Mouse (Mus musculus): ENCODE measurements at regions not wholly inside any gene's neighbourhood (a gene's known extent, or its start where the extent isn't known, plus 50 kb on each side); places are given as distances from the start of the nearest gene placed in this dataset.

DNA sequence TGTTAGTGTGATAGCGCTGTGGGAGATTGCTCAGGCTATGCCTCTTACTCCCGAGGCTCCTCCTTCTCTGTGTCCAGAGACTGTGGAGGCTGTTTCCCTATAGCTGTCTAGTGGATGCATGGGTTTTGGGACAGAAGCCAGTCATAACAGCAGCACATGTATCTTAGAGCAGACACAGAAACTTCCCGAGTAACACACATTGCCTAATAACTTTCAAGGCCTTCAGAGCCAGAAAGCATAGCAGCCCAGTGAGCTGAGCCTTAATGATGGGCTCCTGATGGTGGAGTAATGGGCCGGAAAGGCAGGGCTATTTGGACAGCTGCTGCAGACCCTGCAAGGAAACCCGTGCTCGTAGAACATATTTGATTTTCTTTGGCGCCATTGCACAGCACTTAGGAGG lies 288.6 kb downstream of the Glrx3 start:
- TF ChIP-seq MAX (IDR thresholded peaks at IDR 0.05) (no peak), USF1 (IDR thresholded peaks at IDR 0.05; ENCODE audit: low read depth) (no peak)

Data from C2C12 (cell line).